Mouse (Mus musculus): ENCODE results near the gene B3gnt9. TPM values are rescaled to one million over a fixed set of nuclear protein-coding genes. Genes with fewer than 3 reads are reported as not detected.
A peak's percentile ranks its signal among the peaks of the same experiment; 100 is the strongest.

Gene B3gnt9
- polyA plus RNA-seq (2015; fragmentation: Nextera tagmentation; extraction: Ambion mirVana): 2.3 and 3.2 TPM in 2 replicates

DNA sequence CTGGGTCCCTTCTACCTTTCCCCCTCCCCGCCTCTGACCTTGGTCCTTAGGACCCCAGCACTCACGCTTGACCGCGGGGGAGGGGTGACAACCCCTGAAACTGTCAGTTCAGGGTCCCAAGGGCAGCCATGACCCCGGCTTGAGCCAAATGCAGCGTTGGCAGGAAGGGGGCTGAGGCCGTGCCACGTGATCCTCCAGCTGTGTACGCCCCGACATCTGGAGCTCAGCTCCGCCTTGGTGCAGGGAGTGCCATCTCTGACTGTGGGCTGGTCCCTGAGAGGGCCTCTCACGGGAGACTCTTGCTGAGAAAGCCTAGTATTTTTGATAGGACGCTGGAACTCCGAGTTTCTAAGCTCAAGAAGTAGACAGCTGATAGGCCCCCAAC, at the start of gene B3gnt9:
Gene B3gnt9 (minus strand): TSS at position 188 of the 385 bp plus-strand sequence.
- peak within 1 kb of the TSS; percentile 99 for H3K4me2 ChIP-seq
- peaks cover 53% of the 10 kb centered on the region for H3K4me1 ChIP-seq (replicated peaks)
- peak within 1 kb of the TSS; percentile 74 for H3K4me3 ChIP-seq (replicated peaks)
- H3K9ac ChIP-seq: peak within 1 kb of the TSS; percentile 80
- DNase-seq (peak; percentile 75), ATAC-seq (ENCODE audit: low read depth) (peak; percentile 89)
- H3K27ac ChIP-seq: peak within 1 kb of the TSS; percentile 86
- H3K9me3 ChIP-seq (replicated peaks): no peaks in the 10 kb centered on the region
- H3K36me3 ChIP-seq: peaks cover 38% of the 10 kb centered on the region
- peaks cover 41% of the 10 kb centered on the region for H3K27me3 ChIP-seq
- 2% methylated on average over 14 of the region's 14 CpGs for WGBS (ENCODE audit: insufficient replicate concordance)

DNA sequence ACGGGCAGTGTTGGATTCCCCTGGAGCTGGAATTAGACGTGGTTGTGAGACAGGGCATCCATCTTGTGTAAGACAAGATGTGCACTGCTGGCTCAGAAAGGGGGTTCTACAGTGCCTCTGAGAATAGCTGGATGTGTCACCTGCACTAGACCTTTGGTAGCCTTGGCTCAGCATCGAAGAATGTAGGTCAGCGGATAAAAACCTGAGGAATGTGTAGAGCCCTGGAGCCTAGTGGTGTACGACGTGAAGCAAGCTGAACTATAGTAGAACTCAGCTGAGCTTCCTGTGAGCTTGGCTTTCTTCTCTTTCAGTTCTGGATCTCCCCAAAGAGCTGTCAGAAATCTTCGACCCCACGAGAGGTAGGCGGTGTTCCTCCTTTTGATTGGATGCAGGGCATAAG, 48.9 kb upstream of the B3gnt9 start:
- peaks cover 77% of the 10 kb centered on the region for H3K4me1 ChIP-seq (replicated peaks)

DNA sequence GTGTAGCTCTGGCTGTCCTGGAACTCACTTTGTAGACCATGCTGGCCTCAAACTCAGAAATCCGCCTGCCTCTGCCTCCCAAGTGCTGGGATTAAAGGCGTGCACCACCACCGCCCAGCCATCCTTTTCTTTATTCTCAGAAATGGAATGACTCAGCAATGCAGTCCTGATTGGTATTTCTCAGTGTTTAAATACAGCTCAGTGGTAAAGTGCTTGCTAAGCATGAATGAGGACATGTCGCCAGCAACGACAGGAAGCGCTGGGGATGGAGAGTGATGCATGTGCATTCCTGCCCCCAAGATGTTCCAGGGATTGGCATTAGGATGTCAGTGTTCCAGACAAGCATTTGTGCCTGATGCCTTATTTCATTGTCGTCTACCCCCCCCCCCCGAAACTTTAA, 48.4 kb upstream of the B3gnt9 start:
- no peaks in the 10 kb centered on the region for H3K9me3 ChIP-seq (replicated peaks)
- no peak overlapping the region for H3K4me3 ChIP-seq (replicated peaks)
- peak overlapping the region; percentile 97 for H3K27ac ChIP-seq
- no peaks in the 10 kb centered on the region for H3K27me3 ChIP-seq
- peak overlapping the region; percentile 95 for H3K4me2 ChIP-seq
- H3K4me1 ChIP-seq (replicated peaks): peaks cover 82% of the 10 kb centered on the region
- WGBS (ENCODE audit: insufficient replicate concordance): 64% methylated on average over 8 of the region's 8 CpGs
- DNase-seq: no peak
- no peak for ATAC-seq (ENCODE audit: low read depth)
- H3K36me3 ChIP-seq: peaks cover 95% of the 10 kb centered on the region
- H3K9ac ChIP-seq: no peak overlapping the region

More for the DNA sequence above, 48.9 kb upstream of the B3gnt9 start:
- Histone ChIP-seq H3K36me3 (peaks cover 95% of the 10 kb centered on the region), H3K9me3 (replicated peaks) (no peaks in the 10 kb centered on the region), H3K9ac (peak overlapping the region; percentile 23; the same call in 1 of the 2 replicates), H3K27me3 (no peaks in the 10 kb centered on the region), H3K4me3 (replicated peaks) (peak overlapping the region; percentile 20; the same call in 1 of the 2 replicates), H3K27ac (peak overlapping the region; percentile 97), H3K4me2 (peak overlapping the region; percentile 95)
- ATAC-seq (ENCODE audit: low read depth) (no peak), DNase-seq (no peak)
- WGBS (ENCODE audit: insufficient replicate concordance): 88% methylated on average over 9 of the region's 9 CpGs

DNA sequence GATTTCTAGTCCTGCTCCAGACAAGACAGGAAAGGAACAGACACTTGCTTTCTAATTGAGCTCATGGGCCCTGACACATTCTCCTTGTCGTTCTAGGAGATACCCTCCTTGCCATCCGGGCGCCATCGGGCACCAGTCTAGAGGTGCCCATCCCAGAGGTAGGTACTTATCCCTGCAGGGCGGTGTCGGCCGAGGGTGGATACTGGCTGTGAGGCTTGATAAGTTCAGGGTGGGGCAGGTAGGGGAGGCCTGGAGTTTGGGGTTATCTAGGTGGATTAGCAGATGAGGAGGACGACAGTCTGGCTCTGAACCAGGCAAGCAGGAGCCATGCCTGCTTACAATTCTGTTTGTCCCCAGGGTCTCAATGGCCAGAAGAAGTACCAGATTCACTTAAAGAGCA, 45.0 kb upstream of the B3gnt9 start:
- H3K27ac ChIP-seq: peak overlapping the region; percentile 97
- ATAC-seq (ENCODE audit: low read depth) (peak; percentile 94), DNase-seq (peak; percentile 90)
- peak overlapping the region; percentile 95 for H3K4me2 ChIP-seq
- H3K9ac ChIP-seq: peak overlapping the region; percentile 99
- peak overlapping the region; percentile 99 for H3K4me3 ChIP-seq (replicated peaks)
- H3K36me3 ChIP-seq: peaks cover 64% of the 10 kb centered on the region
- H3K4me1 ChIP-seq (replicated peaks): peaks cover 85% of the 10 kb centered on the region
- 24% methylated on average over 8 of the region's 8 CpGs for WGBS (ENCODE audit: insufficient replicate concordance)
- H3K9me3 ChIP-seq (replicated peaks): no peaks in the 10 kb centered on the region
- no peaks in the 10 kb centered on the region; the same call in 1 of the 2 replicates for H3K27me3 ChIP-seq

DNA sequence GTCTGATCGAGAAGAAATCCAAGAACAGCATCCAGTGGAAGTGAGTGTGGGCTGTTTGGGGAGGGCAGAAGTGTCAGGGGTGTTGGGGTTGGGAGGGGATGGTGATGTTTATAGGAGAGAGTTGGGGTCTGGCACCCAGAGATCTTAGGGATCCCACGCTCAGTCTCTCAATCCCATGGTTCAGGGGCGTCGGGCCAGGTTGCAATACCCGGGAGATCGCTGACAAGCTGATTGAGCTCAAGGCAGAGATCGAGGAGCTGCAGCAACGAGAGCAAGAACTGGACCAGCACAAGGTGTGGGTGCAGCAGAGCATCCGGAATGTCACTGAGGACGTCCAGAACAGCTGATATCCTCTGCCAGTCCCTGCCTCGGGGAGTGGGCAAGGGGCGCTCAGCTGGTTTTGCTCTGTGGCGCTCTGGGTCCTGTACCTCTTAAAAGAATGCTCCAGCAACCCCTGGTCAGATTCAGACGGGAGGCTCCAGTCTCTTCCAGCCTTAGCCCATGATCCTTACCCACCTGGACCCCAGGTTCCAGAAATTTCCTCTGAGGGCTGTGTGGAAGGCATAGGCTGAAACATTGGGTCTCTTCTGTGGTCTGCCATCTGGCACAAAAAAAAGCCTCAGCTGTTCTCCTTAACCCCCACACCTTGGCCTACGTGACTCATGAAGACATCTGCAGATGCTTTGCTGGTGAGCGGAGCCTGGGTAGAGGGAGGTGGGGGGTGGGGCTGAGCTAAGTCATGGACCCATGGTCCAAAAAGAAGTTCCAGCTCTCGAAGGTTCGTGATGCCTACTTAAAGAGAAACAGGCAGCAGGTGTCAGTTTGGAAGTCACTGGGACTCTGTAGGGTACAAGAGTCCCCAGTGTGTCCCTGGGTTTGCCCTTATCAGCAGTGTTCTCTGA, 43.6 kb upstream of the B3gnt9 start:
- Histone ChIP-seq H3K4me2 (peak overlapping the region; percentile 95), H3K4me3 (replicated peaks) (peak overlapping the region; percentile 99), H3K9ac (peak overlapping the region; percentile 99), H3K27me3 (no peaks in the 10 kb centered on the region; the same call in 1 of the 2 replicates), H3K9me3 (replicated peaks) (no peaks in the 10 kb centered on the region), H3K36me3 (peaks cover 50% of the 10 kb centered on the region), H3K4me1 (replicated peaks) (peaks cover 71% of the 10 kb centered on the region), H3K27ac (peak overlapping the region; percentile 97)
- 26% methylated on average over 18 of the region's 18 CpGs for WGBS (ENCODE audit: insufficient replicate concordance)
- peak; percentile 15; the same call in 1 of the 2 replicates for ATAC-seq (ENCODE audit: low read depth)
- no peak for DNase-seq

DNA sequence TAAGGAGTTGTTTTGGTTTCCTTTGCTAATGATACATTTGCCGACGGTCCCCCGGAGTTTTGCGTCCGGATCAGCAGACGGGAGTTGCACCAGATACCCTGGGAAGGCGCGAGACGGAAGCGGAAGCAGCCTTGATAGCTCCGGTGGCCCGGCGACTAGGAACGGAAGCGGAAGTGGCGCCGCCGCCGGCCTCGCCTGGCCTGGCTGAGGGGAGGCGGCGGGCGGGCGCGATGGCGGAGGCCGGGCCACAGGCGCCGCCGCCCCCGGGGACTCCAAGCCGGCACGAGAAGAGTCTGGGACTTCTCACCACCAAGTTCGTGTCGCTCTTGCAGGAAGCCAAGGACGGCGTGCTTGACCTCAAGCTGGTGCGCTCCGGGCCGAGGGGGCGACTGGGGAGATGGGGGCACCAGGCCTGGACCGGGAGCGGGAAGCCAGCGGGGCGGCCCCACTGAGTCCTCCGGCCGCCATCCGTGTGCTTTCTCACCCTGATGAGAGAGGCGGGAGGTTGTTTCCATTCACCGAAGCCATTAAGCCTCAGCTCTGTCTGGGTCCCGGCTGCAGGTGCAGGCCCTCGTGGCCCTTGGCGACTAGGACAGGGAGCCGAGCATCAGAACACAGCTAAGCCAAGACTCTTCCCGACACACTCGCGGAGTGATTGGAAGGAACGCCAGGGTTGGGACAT, 42.7 kb upstream of the B3gnt9 start, which contains the start of gene E2f4:
Gene E2f4 (plus strand): TSS at position 153 of the 682 bp plus-strand sequence.
- H3K27ac ChIP-seq: peak within 1 kb of the TSS; percentile 97
- peak within 1 kb of the TSS; percentile 95 for H3K4me2 ChIP-seq
- peaks cover 41% of the 10 kb centered on the region for H3K36me3 ChIP-seq
- H3K9me3 ChIP-seq (replicated peaks): no peaks in the 10 kb centered on the region
- DNase-seq (peak; percentile 86), ATAC-seq (ENCODE audit: low read depth) (peak; percentile 70)
- under 1% methylated on average over 58 of the region's 58 CpGs for WGBS (ENCODE audit: insufficient replicate concordance)
- H3K27me3 ChIP-seq: peaks cover 2% of the 10 kb centered on the region; the same call in 1 of the 2 replicates
- H3K4me1 ChIP-seq (replicated peaks): peaks cover 62% of the 10 kb centered on the region
- peak within 1 kb of the TSS; percentile 99 for H3K4me3 ChIP-seq (replicated peaks)
- peak within 1 kb of the TSS; percentile 99 for H3K9ac ChIP-seq

DNA sequence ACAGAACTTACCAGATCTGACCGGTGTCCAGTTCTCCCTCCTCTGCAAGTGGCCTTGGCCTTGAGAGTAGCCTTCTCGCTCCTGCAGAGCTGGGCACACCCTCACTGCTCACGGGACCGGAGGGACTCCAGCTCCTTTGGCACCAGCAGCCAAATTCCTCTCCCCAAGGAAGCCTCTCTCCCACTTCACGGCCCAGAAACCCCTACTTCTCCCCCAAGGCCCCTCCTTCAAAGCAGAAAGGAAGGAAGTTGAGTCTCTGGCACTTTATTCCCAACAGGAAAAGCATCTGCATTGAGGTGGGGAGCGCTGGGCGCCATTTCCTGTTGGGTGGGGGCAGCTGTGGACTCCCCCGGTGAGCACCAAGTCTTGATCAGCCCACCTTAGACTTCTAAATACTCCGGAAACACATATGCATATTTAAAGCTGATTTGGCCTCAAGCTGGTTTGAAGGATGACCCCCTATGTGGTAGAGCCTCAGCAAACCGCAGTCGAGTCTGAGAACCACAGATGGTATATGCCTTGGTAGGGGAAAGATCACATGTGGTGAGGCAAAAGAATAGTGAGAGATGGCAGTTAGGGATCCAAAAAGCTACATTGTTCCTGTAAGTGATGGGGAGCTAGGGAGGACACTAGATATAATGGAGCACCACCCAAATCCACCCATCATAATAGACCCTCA, 41.1 kb upstream of the B3gnt9 start, which contains the start of gene Exoc3l:
Gene Exoc3l (minus strand): TSS at position 207 of the 679 bp plus-strand sequence.
- Histone ChIP-seq H3K9me3 (replicated peaks) (no peaks in the 10 kb centered on the region), H3K4me1 (replicated peaks) (peaks cover 45% of the 10 kb centered on the region), H3K9ac (peak within 1 kb of the TSS; percentile 99), H3K4me2 (peak within 1 kb of the TSS; percentile 95), H3K36me3 (peaks cover 25% of the 10 kb centered on the region), H3K27ac (peak within 1 kb of the TSS; percentile 97), H3K27me3 (peaks cover 2% of the 10 kb centered on the region; the same call in 1 of the 2 replicates), H3K4me3 (replicated peaks) (peak within 1 kb of the TSS; percentile 99)
- WGBS (ENCODE audit: insufficient replicate concordance): 32% methylated on average over 11 of the region's 11 CpGs
- DNase-seq: no peak
- ATAC-seq (ENCODE audit: low read depth): no peak

DNA sequence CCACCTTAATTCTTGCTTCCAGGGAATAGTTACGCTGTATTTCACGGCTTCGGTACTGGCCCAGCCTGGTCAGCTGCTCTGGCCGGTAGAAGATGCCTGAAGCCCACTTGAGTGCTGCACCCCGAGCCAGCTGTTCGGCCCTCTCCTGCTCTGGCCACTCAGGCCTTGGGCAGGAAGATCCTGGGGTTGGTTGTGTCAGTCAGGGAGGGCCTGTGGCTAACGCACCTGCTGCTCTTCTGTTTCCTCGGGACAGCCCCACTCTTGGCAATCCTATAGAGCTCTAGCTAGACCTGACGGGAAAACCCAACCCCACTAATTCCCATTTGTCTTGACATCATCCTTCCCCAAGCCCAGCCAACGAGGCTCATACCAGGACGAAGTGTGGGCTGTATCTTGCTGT, 40.3 kb upstream of the B3gnt9 start:
- no peaks in the 10 kb centered on the region for H3K9me3 ChIP-seq (replicated peaks)
- H3K9ac ChIP-seq: no peak overlapping the region
- H3K4me2 ChIP-seq: peak overlapping the region; percentile 95
- peaks cover 17% of the 10 kb centered on the region for H3K36me3 ChIP-seq
- peaks cover 44% of the 10 kb centered on the region for H3K4me1 ChIP-seq (replicated peaks)
- H3K4me3 ChIP-seq (replicated peaks): peak overlapping the region; percentile 33; the same call in 1 of the 2 replicates
- 55% methylated on average over 11 of the region's 11 CpGs for WGBS (ENCODE audit: insufficient replicate concordance)
- H3K27me3 ChIP-seq: peaks cover 9% of the 10 kb centered on the region
- DNase-seq: no peak
- 0 out of 2 replicates have a peak overlapping the region, but pooled peaks have one; percentile 97 for H3K27ac ChIP-seq
- ATAC-seq (ENCODE audit: low read depth): no peak

DNA sequence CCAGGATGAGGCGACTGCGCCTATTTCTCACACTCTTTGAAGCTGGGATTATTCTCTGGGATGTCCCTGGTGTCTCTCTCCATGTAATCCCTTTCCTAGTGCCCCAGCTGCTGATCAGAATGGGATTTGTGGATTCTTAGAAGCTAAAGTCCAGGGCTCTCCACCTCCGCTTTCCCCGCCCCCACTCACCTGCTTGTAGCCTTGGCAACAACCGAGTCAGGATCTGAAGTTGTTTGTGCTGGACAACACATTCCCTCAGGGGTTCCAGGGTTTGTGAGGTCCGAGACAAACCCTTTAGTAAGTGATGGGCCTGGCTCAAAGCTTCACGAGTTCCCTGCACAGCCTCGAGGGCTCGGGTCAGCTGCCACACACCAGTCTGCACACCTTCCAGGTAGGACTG, 39.8 kb upstream of the B3gnt9 start:
- Histone ChIP-seq H3K4me1 (replicated peaks) (peaks cover 44% of the 10 kb centered on the region), H3K4me3 (replicated peaks) (peak overlapping the region; percentile 33; the same call in 1 of the 2 replicates), H3K27ac (no peak overlapping the region), H3K27me3 (peaks cover 14% of the 10 kb centered on the region), H3K9me3 (replicated peaks) (no peaks in the 10 kb centered on the region), H3K4me2 (peak overlapping the region; percentile 95), H3K36me3 (peaks cover 12% of the 10 kb centered on the region), H3K9ac (no peak overlapping the region)
- DNase-seq (no peak), ATAC-seq (ENCODE audit: low read depth) (no peak)
- WGBS (ENCODE audit: insufficient replicate concordance): 71% methylated on average over 9 of the region's 9 CpGs

DNA sequence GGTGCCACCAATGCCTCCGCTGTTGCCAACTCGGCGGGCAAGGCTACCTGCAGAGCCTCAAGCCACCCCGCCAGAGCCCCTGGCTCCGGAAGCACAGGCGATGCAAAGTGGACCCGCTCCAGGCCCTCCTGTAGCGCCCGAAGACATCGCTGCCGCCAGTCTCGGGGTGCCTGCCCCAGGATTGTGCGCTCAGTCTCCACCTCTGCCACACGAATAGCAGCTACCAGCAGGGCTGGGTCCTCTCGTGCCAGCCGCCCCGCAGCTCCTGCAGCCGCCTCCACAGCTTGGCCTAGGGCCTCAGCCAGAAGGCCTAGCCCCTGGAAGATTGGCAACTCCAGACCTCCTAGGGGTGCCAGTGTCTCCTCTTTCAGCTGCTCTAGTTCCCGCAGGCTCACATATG, 38.5 kb upstream of the B3gnt9 start:
- Histone ChIP-seq H3K4me3 (replicated peaks) (no peak overlapping the region), H3K27ac (no peak overlapping the region), H3K36me3 (peaks cover under 1% of the 10 kb centered on the region), H3K9me3 (replicated peaks) (no peaks in the 10 kb centered on the region), H3K4me2 (no peak overlapping the region), H3K27me3 (peaks cover 20% of the 10 kb centered on the region), H3K4me1 (replicated peaks) (peaks cover 46% of the 10 kb centered on the region), H3K9ac (no peak overlapping the region)
- DNase-seq: no peak
- ATAC-seq (ENCODE audit: low read depth): no peak
- WGBS (ENCODE audit: insufficient replicate concordance): 78% methylated on average over 19 of the region's 19 CpGs

All from liver, embryonic 13.5 days (tissue).